Mouse (Mus musculus): ENCODE data around the gene Fkbp5.

- TF ChIP-seq CTCF (conservative IDR thresholded peaks at IDR 0.05 in 1 of 2, IDR thresholded peaks at IDR 0.05 in 1 of 2; ENCODE audit: low read depth in 2 of 2, low read length in 2 of 2) (no peak), BHLHE40 (IDR thresholded peaks at IDR 0.05; ENCODE audit: low read depth, low read length) (no peak), POLR2A (IDR thresholded peaks at IDR 0.05; ENCODE audit: low read depth, low read length) (no peak), ETS1 (conservative IDR thresholded peaks at IDR 0.05; ENCODE audit: low read depth, low read length) (no peak), POLR2AphosphoS2 (IDR thresholded peaks at IDR 0.05; ENCODE audit: low read depth, low read length) (no peak)
Measured at GRCm38 (mm10) chr17:28445886-28446819, 71.2 kb downstream of the Fkbp5 start.
